Mouse (Mus musculus) limb, embryonic 12.5 days (tissue): ENCODE measurements at regions not wholly inside any gene's neighbourhood (a gene's known extent, or its start where the extent isn't known, plus 50 kb on each side); places are given as distances from the start of the nearest gene placed in this dataset.

Source experiments
- ATAC-seq: fragments of 200-750 bp; cut with Nextera tagmentation; 2 replicates; pipeline ENCODE4 v1.8.0; 2017; ENCODE audit warnings: low read depth, moderate TSS enrichment; ENCODE audit not compliant: insufficient number of reproducible peaks, insufficient read depth, low FRiP score, low TSS enrichment
- H3K27ac ChIP-seq: fragments of 300-500 bp; sonication (generic); 2 replicates; pipeline ENCODE4 v1.5.1; 2016; ENCODE audit warnings: mild to moderate bottlenecking, moderate library complexity
- H3K27me3 ChIP-seq: fragments of 300-500 bp; sonication (generic); 2 replicates; pipeline ENCODE4 v1.6.1; 2016; ENCODE audit warnings: mild to moderate bottlenecking, moderate library complexity
- H3K36me3 ChIP-seq: fragments of 300-500 bp; sonication (generic); 2 replicates; pipeline ENCODE4 v1.6.1; 2016; ENCODE audit warnings: mild to moderate bottlenecking, moderate library complexity
- H3K4me1 ChIP-seq: fragments of 300-500 bp; sonication (generic); replicated peaks from 2 replicates; pipeline ENCODE4 v1.6.1; 2016
- H3K4me2 ChIP-seq: fragments of 300-500 bp; sonication (generic); 2 replicates; pipeline ENCODE4 v1.6.1; 2016; ENCODE audit warnings: mild to moderate bottlenecking, moderate library complexity
- H3K4me3 ChIP-seq: fragments of 300-500 bp; sonication (generic); replicated peaks from 2 replicates; pipeline ENCODE4 v1.5.1; 2016; ENCODE audit warnings: mild to moderate bottlenecking
- H3K9ac ChIP-seq: fragments of 300-500 bp; sonication (generic); replicated peaks from 2 replicates; pipeline ENCODE4 v1.6.1; 2016; ENCODE audit warnings: mild to moderate bottlenecking, moderate library complexity
- H3K9me3 ChIP-seq: fragments of 300-500 bp; sonication (generic); 2 replicates; pipeline ENCODE4 v1.6.1; 2016; ENCODE audit warnings: mild to moderate bottlenecking, moderate library complexity
- WGBS: fragments of 180-500 bp; shearing (Covaris S2); methylation state at CpG from one replicate; pipeline ENCODE4 v1.1.7; 2016; 5-methylcytosine and 5-hydroxymethylcytosine counted together

DNA sequence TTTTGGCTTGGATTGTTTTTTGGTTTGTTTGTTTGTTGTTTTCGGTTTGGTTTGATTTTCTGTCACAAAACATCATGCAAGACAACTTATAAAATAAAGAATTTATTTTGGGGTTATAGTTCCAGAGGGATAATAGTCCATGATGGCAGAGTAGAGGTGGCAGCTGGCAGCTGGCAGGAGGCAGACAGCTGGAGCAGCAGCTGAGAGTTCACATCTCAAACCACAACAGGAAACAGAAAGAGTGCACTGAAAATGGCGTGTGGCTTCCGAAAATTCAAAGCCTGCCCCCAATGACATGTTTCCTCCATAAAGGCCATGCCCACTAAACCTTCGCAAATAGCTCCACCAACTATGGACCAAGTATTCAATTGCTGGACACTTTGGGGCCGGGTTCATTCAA, 72.7 kb downstream of the Hes1 start:
- Histone ChIP-seq H3K4me1 (peaks cover 9% of the 10 kb centered on the region; the same call in 1 of the 2 replicates), H3K4me2 (no peak overlapping the region), H3K9ac (no peak overlapping the region), H3K9me3 (no peaks in the 10 kb centered on the region), H3K4me3 (no peak overlapping the region), H3K36me3 (no peaks in the 10 kb centered on the region), H3K27ac (no peak overlapping the region), H3K27me3 (no peaks in the 10 kb centered on the region; the same call in 1 of the 2 replicates)
- no peak for ATAC-seq
- WGBS, result 86% methylated on average over 5 of the region's 5 CpGs

DNA sequence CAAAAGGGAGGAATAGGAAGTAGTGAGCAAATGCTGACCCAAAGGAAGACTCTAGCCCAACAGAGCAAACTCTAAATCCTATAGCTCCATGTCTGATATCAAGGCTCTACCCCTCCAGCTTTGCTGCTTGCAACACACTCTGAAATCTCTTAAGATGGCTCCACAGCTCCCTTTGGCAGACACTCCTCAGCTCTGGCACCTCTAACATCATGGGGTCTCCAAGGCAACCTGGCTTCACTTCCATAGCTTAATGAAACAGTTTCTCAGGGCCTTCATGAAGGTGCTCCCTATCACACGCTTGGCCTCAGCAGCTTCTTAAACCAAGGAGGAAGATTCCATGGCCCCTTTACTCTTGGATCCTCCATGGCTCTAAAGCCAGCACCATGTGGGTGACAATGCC, 73.6 kb downstream of the Hes1 start:
- H3K9me3 ChIP-seq, result no peaks in the 10 kb centered on the region
- no peak overlapping the region for H3K27ac ChIP-seq
- no peak overlapping the region for H3K9ac ChIP-seq
- ATAC-seq, result no peak
- 90% methylated on average over 1 of the region's 1 CpGs for WGBS
- H3K4me1 ChIP-seq, result peaks cover 17% of the 10 kb centered on the region
- no peak overlapping the region for H3K4me2 ChIP-seq
- no peaks in the 10 kb centered on the region for H3K36me3 ChIP-seq
- H3K27me3 ChIP-seq, result no peaks in the 10 kb centered on the region; the same call in 1 of the 2 replicates
- H3K4me3 ChIP-seq, result no peak overlapping the region

DNA sequence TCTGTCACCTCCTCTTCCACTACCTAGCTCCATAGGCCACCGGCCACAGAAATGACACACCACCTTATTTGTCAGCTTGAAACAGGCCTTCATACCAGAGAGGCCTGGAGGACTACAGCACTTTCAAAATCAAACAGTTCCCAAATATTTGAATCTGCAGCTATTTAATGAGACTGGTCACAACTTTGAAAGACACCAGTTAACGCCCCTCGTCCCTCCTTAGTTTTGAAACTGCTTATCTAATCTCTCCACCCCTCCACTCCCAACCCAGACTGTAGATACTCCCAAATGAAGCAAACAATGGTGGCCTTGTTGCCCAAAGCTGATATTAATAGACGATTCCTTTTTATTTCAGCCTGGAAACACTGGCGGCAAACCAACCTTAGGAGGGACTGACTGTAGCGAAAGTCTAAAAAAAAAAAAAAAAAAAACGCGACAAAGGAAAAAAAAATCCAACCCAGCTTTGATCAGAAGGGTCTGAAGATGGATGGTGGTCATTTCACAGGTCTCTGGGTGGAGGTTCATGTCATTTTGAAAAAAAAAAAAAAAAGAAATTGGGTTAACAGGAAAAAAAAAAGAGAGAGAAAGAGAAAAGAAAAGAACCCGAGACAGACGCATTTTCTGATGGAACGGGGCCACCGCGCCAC, 80.8 kb downstream of the Hes1 start:
- peaks cover 17% of the 10 kb centered on the region; the same call in 1 of the 2 replicates for H3K27me3 ChIP-seq
- H3K4me1 ChIP-seq, result peaks cover 54% of the 10 kb centered on the region
- WGBS, result 12% methylated on average over 13 of the region's 13 CpGs
- peak overlapping the region; percentile 17 for H3K4me3 ChIP-seq
- H3K4me2 ChIP-seq, result peak overlapping the region; percentile 53
- peak overlapping the region; percentile 62; the same call in 1 of the 2 replicates for H3K27ac ChIP-seq
- ATAC-seq, result no peak
- no peaks in the 10 kb centered on the region for H3K36me3 ChIP-seq
- no peak overlapping the region; the same call in 1 of the 2 replicates for H3K9ac ChIP-seq
- no peaks in the 10 kb centered on the region for H3K9me3 ChIP-seq

DNA sequence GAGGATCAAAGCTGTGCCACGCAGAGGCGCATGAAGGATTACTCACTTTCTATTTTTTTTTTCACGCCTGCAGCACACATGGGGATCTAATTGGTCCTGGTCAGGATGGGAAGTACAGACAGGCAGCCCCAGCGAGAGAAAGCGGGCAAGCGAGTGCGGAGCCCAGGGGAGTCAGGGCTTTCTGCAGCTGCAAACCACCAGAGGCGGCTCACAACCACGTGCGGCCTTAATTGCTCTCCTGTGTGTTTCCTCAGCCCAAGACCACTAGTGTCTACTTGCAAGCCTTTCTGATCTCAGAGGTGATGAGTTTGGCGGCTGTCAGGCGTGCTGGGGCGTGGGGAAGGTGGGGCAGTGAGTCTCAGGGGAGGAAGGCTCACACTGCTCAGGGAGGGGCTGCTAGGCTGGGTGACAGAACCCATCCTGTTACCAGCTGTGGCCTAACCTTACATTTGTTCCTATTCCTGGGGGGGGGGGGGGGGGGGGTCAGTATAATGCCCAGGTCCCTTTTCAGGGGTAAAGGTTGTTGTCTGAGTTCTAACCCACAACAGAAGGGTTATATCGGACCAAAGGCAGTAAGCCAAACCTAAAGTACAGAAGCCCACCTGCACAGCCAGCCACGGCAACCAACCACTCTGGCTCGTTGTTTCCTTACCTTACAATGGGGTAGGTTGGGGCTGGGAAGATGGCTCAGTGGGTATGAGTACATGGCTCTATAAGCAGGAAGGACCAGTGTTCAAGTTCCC, 81.5 kb downstream of the Hes1 start:
- H3K4me1 ChIP-seq, result peaks cover 54% of the 10 kb centered on the region
- whole genome bisulfite sequencing, result 10% methylated on average over 16 of the region's 16 CpGs
- H3K27me3 ChIP-seq, result peaks cover 17% of the 10 kb centered on the region; the same call in 1 of the 2 replicates
- no peak overlapping the region; the same call in 1 of the 2 replicates for H3K9ac ChIP-seq
- no peaks in the 10 kb centered on the region for H3K36me3 ChIP-seq
- ATAC-seq, result peak; percentile 62
- peak overlapping the region; percentile 17 for H3K4me3 ChIP-seq
- H3K27ac ChIP-seq, result peak overlapping the region; percentile 62; the same call in 1 of the 2 replicates
- peak overlapping the region; percentile 53 for H3K4me2 ChIP-seq
- no peaks in the 10 kb centered on the region for H3K9me3 ChIP-seq

DNA sequence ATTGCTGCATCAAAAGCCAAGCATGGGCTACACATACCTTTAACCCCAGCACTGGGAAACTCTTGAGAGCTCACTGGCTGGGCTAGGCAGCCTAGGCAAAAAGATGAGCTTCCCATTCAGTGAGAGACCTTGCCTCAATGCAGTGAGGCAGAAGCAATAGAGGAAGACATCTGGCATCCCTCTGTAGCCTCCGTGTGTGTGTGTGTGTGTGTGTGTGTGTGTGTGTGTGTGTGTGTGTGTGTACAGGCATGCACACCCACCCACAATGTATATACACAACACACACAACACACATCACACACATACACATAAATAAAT, 82.0 kb downstream of the Hes1 start:
- Histone ChIP-seq H3K27ac (no peak overlapping the region), H3K4me3 (no peak overlapping the region), H3K27me3 (peaks cover 17% of the 10 kb centered on the region; the same call in 1 of the 2 replicates), H3K4me1 (peaks cover 54% of the 10 kb centered on the region), H3K4me2 (no peak overlapping the region), H3K9ac (no peak overlapping the region), H3K36me3 (no peaks in the 10 kb centered on the region), H3K9me3 (no peaks in the 10 kb centered on the region)
- WGBS, result 78% methylated on average over 1 of the region's 1 CpGs
- no peak for ATAC-seq

DNA sequence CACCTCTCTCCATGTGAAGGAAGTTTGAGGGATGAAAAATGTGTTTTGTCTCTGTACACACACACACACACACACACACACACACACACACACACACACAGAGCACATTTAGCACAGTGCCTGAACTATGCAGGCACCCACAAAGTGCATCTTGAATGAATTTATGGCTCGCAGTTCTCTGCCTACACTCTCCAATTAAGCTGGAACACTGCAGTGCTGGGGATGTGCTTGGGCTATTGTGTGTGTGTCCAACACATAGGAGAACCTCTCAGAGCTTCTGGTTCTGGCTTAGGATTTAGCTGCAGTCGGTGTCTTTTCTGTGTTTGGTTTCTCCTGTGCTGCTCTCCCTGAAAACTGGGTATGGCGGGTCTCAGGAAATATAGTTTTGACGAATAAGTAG, 83.1 kb downstream of the Hes1 start:
- no peak for ATAC-seq
- no peak overlapping the region for H3K27ac ChIP-seq
- H3K4me2 ChIP-seq, result no peak overlapping the region
- no peaks in the 10 kb centered on the region for H3K9me3 ChIP-seq
- H3K4me1 ChIP-seq, result peaks cover 44% of the 10 kb centered on the region
- no peak overlapping the region for H3K4me3 ChIP-seq
- H3K36me3 ChIP-seq, result no peaks in the 10 kb centered on the region
- H3K9ac ChIP-seq, result no peak overlapping the region
- peaks cover 17% of the 10 kb centered on the region; the same call in 1 of the 2 replicates for H3K27me3 ChIP-seq
- WGBS, result 67% methylated on average over 4 of the region's 4 CpGs

DNA sequence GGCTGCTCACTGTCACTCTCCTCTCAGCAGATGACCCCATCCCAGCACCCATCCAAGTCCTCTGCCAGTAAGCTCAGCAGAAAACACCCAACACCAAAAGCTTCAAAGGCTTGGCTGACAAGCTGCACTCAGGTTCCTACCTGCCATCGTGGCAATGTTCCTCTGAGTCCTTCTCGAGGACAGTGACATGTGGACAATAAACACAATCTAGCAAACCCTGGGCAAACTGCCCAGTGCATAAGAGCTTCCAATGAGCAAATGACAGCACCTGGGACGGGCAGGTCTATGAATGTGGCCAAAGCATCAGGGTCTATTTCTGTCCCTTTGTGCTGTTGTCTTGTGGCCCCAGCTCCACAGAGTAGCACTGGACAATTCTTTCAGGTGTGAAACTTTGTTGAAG, 86.9 kb downstream of the Hes1 start:
- no peak overlapping the region for H3K27ac ChIP-seq
- no peaks in the 10 kb centered on the region; the same call in 1 of the 2 replicates for H3K27me3 ChIP-seq
- H3K36me3 ChIP-seq, result no peaks in the 10 kb centered on the region
- H3K4me2 ChIP-seq, result no peak overlapping the region
- ATAC-seq, result no peak
- WGBS, result 93% methylated on average over 3 of the region's 3 CpGs
- H3K9ac ChIP-seq, result no peak overlapping the region
- no peak overlapping the region for H3K4me3 ChIP-seq
- H3K4me1 ChIP-seq, result peaks cover 33% of the 10 kb centered on the region
- no peaks in the 10 kb centered on the region for H3K9me3 ChIP-seq

DNA sequence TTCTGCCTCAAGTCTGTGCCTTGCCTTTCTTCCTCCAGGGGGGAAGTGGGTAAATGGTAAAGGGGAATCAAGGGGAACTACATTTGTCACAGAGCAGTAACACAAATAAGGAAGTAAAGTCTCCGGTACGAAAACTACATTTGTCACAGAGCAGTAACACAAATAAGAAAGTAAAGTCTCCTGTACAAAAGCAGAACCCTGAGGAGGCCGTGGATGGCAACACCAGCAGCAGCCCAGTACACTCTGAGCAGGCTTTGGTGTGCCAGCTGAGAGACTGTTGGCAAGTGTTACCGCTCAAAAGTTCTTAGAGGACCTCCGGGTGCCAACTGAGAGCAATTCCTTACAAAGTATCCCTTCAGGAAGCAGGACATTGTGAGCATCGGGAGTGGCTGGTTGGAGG, 90.9 kb downstream of the Hes1 start:
- WGBS, result 17% methylated on average over 6 of the region's 6 CpGs
- H3K9ac ChIP-seq, result no peak overlapping the region
- H3K27ac ChIP-seq, result peak overlapping the region; percentile 85
- no peaks in the 10 kb centered on the region; the same call in 1 of the 2 replicates for H3K27me3 ChIP-seq
- H3K4me2 ChIP-seq, result peak overlapping the region; percentile 18; the same call in 1 of the 2 replicates
- no peak for ATAC-seq
- H3K4me3 ChIP-seq, result no peak overlapping the region
- no peaks in the 10 kb centered on the region for H3K36me3 ChIP-seq
- peaks cover 28% of the 10 kb centered on the region for H3K4me1 ChIP-seq
- H3K9me3 ChIP-seq, result peaks cover 6% of the 10 kb centered on the region; the same call in 1 of the 2 replicates

DNA sequence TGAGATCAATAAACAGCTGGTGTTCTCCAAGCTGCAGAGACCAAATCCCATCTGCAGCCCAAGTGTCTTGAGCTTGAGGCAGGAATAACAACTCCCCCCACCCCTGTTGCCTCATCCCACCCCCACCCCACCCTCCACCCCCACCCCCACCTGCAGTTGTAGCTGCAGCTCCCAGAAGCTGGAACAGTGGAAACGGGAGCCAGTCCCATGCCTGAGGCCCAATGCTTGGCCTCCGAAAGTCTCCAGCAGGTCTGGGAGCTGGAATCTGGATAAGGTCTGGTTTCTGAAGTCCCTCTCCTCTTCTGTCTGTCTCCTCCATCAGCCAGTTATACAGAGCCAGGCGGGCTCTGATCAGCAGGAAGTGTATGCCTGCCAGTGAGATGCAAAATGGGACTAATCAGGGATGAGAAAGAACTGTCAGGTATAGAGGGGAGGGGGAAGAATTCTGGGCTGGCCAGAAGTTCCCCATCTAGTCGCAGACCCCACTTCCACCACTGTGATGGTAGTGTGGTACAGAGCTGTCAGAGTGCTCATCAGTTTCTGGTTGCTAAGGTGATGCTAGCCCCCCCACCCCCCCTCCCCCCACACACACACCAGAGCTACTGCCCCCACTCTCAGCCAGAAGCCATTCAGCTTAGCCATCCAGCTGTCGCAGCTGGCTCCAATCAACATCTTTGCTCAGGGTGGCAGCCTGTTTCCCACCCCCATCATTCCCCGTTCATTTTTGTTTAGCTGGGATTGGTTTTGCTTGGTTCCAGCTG, 91.5 kb downstream of the Hes1 start:
- 6% methylated on average over 6 of the region's 6 CpGs for WGBS
- no peak overlapping the region for H3K9ac ChIP-seq
- H3K4me3 ChIP-seq, result no peak overlapping the region
- H3K4me1 ChIP-seq, result peaks cover 34% of the 10 kb centered on the region
- H3K27me3 ChIP-seq, result no peaks in the 10 kb centered on the region; the same call in 1 of the 2 replicates
- no peaks in the 10 kb centered on the region for H3K36me3 ChIP-seq
- H3K4me2 ChIP-seq, result peak overlapping the region; percentile 18
- peaks cover 6% of the 10 kb centered on the region; the same call in 1 of the 2 replicates for H3K9me3 ChIP-seq
- H3K27ac ChIP-seq, result peak overlapping the region; percentile 85
- peak; percentile 71 for ATAC-seq

DNA sequence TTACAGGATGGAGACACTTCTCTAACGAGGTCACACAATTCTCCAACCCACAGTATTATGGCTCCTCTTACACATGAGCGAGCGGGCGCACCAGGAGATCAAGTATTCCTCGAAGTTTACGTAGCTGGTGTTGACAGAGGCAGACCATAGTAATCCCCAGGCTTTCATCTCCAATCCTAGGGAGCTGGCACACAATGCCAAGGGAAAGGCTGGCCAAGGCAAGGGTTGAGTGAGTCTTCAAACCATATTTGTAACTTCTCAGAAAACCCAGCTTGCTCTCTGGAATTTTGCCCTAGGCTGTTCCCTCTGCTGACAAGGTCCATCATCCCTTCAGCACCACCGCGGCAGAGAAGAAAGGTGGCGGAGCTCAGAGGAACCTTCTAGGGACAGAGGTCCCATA, 94.0 kb downstream of the Hes1 start:
- H3K9ac ChIP-seq, result no peak overlapping the region
- no peak for ATAC-seq
- H3K9me3 ChIP-seq, result peaks cover 6% of the 10 kb centered on the region; the same call in 1 of the 2 replicates
- no peaks in the 10 kb centered on the region for H3K27me3 ChIP-seq
- 90% methylated on average over 9 of the region's 9 CpGs for WGBS
- no peak overlapping the region for H3K27ac ChIP-seq
- H3K36me3 ChIP-seq, result no peaks in the 10 kb centered on the region
- H3K4me3 ChIP-seq, result no peak overlapping the region
- H3K4me2 ChIP-seq, result no peak overlapping the region
- H3K4me1 ChIP-seq, result peaks cover 39% of the 10 kb centered on the region

DNA sequence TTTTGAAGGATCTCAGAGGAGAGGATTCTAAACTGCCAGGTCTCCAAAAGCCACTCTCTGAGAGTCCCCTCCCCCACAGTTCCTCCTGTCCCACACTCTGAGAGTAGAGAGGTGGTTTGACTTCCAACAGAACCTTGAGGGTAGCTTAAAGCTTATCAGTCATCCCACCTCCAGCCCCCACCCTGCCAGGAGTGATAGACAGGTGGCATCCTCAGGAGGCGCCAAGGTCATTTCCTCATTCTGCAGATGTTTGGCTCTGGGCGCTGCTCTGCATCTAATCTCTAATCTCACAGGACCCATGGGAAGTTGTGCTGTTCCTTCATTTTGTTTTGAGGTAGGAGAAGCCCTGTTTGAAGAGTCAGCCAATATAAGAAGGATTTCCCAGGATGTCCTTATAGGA, 96.2 kb downstream of the Hes1 start:
- Histone ChIP-seq H3K4me1 (peaks cover 27% of the 10 kb centered on the region), H3K27ac (no peak overlapping the region), H3K27me3 (no peaks in the 10 kb centered on the region), H3K36me3 (no peaks in the 10 kb centered on the region), H3K9ac (no peak overlapping the region), H3K9me3 (peaks cover 6% of the 10 kb centered on the region; the same call in 1 of the 2 replicates), H3K4me2 (no peak overlapping the region), H3K4me3 (no peak overlapping the region)
- WGBS, result 39% methylated on average over 2 of the region's 2 CpGs
- ATAC-seq, result no peak
